Mouse (Mus musculus) pancreas, adult 10 weeks (tissue): Measurements from ENCODE around the gene Mlst8. TPM values are rescaled to one million over a fixed set of nuclear protein-coding genes. Genes with fewer than 3 reads are reported as not detected.

ENCODE experiments used
- polyA plus RNA-seq: library from polyadenylated mRNA; stranded (reverse); fragments of 350-450 nt; fragmentation: Illumina TruSeq; extraction: RNeasy Lipid Tissue Mini Kit (QIAGEN cat#74804); gene quantifications from one replicate; pipeline ENCODE4 v1.2.3, GENCODE M21; 2015; ENCODE audit warnings: low read depth, low replicate concordance; ENCODE audit not compliant: insufficient read depth

Gene Mlst8
- 3.5 TPM for polyA plus RNA-seq

DNA sequence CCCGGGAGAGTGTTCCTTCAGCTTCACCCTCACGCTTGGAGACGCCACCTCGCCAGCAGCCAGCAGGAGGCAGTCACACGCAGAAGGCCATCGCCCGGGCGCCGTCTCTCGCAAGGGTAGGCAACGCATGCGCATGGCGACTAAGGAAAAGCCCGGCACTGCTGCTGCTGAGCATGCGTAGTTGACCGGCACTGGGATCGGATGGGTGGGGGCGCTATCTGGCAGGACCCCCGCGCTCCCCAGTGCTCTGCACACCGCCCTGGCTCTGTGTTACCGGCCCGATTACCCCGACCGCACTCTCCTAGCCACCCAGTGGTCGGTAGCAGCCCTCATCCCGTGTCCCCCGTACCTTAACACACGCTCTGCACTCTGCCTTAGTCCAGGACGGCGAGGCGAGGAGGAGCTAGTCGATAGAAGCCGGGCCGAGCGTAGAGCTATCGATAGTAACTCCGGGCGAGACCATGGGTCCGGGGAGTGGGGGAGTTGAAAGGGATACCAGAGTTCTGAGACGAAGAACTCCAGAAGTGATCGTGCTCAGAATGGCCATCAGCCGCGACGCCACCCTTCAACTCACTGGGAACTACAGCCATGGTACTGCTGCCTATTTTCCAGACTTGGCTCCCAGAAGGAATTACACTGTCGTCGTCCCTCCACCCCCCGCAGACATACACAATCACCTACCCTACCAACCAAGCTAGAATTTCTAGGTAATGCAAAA, at the start of gene Mlst8:
Mlst8 (minus strand) TSS at position 416 of the 718 bp plus-strand sequence.

DNA sequence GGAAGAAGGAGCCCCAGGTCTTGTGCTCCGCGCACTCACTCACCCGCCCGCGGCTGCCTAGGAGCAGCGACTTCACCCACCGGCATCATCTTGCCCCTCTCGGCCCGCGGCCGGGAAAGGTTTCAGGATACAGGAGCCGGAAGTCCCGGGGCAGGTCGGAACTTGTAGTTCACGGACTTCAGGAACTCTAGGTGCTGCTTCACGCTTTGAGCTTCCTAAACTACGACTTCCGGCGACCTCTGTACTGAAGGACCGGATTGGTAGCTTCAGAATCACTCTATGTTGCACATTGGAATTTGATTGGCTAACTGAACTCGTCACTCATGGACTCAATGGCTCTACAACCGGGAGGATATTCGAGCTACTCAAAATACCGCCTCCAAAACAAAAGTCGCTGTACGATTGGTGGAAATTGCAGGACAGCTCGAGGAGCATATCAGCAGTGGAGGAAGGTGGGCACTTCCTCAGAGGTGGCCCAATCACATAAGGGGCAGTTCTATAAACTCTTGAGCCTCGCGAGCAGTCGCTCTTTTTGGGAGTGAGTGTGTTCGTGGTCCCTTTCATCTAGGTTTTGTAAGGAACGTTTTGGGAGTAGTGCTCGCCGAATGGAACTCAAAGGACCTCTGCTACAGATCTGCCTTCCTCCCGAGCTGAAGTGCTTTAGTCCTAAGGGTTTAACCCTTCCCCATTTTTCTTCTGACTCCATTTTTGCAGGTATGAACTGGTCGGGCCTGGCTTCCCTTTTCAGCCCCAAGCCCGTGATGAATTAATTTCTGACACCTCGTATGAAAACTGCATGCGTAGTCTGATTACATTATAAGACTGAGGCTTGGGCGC, 49.1 kb upstream of the Mlst8 start, which contains the start of gene Traf7:
Traf7 (minus strand) TSS at position 216 of the 837 bp plus-strand sequence.

DNA sequence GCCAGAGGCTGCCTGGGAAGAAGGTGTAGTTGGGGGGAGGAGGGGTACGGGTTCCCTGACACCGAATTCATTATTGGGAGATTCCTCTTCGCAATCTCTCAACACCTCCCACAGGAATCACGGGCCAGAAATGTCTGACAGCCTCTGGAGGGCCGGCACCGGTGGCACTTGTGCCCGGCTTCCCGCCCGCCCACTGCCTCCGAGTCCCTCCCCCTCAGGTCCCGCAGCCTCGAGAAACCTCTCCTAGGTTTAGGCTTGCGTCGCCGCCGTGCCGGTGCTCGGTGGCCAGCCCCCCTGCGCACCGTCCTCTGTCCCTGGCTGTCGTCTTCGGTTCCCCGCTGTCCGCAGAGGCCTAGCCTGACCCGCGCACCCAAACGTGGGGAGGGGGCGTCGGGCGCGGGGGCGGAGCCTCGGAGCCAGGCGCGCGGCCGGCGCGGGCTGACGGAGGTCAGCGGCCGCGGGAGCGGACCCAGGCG, 9.3 kb upstream of the Mlst8 start, which contains the start of gene Caskin1:
Caskin1 (plus strand) TSS at position 416 of the 476 bp plus-strand sequence.

DNA sequence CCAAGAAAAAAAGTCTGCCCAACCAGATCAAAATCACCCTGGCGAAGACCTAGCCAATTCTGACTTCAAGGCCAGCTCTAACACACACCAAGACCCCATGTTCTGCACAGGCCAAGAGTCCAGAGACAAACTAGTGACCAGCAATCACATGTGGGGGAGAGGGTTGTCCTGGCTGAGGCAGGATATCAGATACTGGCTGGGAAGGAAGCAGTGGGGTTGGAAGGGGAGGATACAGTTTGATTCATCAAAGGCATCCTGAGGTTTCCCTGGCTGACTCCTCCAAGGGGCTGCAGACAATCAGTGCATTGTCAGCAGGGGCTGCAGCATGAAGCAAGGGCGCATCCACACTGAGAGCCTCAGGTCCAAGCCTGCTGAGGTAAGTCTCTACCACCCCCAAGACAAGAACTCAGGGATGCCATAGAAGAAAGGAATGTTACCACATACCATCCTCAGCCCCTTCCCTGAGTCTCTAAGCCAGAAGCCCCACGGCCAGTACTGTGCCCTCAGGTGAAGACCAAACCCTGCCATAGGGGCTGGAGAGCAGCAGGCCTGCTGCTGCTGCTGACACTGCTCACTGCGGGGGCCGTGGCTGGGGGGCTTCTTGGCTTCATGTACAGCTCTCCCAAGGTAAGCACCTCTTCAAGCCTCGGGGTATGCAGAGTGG, 5.1 kb downstream of the Mlst8 start, which contains the start of gene Bricd5:
Bricd5 (plus strand) TSS at position 273 of the 664 bp plus-strand sequence.

DNA sequence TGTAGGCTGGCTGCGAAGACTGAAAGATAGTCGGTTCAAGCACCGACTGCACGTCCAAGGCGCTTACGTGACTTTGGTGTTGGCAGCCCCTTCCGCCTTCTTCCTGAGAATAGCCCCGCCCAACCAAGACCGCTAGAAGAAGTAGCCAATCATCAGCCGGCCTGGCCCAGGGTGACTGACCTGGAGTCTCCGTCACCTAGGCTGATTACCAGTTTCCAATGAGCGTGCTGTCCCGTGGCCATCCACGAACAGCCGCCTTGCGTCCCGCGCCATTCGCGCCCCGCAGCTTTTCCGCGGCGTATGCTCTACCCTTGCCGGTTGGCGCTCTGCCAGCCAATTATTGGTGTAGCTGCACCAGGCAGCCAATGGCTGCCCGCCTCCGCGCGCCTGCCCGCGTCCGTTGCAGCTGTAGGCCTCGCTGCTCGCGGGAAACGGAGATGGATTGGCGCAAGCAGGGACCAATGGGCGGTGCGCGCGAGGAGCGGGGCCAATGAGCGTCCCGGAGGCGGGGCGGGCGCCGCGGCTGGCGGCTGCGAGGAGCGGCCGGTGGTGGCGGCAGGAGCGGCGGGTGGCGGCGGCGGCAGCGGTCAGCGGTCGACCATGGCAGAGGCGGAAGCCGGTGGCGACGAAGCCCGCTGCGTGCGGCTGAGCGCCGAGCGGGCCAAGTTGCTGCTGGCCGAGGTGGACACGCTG, 8.8 kb downstream of the Mlst8 start, which contains the start of the genes E4f1 and Pgp:
E4f1 (minus strand) TSS at position 404 of the 693 bp plus-strand sequence.
Pgp (plus strand) TSS at position 483 of the 693 bp plus-strand sequence.

DNA sequence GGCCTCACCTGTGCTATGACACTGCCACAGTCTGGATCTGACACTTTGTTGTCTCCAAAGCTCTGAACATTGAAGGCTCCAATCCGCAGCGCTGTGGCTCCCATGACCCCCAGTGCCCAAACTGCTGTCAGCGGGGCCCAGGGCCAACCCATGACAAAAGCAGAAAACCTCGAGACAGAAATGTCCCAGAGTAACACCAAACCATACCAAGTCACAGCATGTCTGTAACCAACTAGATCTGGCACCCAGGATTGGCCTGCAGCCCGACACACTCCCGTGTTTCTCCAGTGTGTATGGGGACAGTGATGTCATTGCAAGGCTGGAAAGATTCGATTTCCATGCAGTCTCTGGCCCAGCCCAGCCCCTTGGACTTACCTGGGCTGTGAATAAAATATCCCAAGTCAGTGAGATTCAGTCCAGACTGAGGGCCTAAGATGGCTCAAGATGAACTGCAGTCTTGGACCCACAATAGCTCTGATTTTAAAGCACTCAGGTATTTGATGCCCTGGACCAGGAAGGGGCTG, 36.2 kb downstream of the Mlst8 start, which contains the start of gene Dnase1l2:
Dnase1l2 (minus strand) TSS at position 474 of the 524 bp plus-strand sequence.

DNA sequence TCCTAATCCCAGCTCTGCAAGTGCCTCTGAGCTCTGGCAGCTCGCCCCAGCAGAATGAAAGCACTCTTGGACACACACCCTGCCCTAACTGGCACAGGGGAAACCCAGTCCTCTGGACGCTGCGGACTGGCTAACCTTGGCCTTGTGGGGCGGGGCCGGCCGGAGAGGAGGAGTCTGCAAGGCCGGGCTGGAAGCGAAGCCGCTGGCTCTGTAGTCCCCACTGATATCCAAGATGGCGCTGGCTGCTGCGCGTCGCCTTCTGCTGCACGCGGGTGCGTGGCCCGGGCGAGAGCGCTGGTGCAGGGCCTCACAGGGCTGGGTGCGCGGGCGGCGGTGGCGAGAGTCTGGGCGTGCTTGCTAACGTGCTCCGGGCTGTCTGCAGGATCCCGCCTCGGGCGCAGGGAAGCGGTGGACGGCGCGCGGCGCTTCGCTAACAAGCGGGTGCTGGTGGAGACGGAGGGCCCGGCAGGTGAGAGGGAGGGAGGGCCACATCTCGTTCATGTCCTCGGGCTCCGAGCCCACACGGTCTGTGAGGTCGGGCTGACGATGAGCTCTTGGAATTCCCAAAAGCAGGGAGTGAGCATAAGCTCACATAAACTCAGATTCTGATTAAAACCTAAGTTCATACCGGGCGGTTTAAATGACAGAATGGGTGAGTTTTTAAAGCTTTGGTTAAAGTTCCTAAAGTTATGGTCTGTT, 52.3 kb downstream of the Mlst8 start, which contains the start of gene Eci1:
Eci1 (plus strand) TSS at position 171 of the 699 bp plus-strand sequence.

Other genes starting within 250 kb of the Mlst8 start
- not detected for gene Ccnf, start 227.6 kb downstream of the Mlst8 start, polyA plus RNA-seq
- gene Abca17, start 128.0 kb downstream of the Mlst8 start, polyA plus RNA-seq: not detected
- gene Abca3, start 127.1 kb downstream of the Mlst8 start, polyA plus RNA-seq: 7.3 TPM
- gene Rnps1, start 64.5 kb downstream of the Mlst8 start, polyA plus RNA-seq: 19.0 TPM
- 17.2 TPM for gene Eci1, start 52.4 kb downstream of the Mlst8 start, polyA plus RNA-seq
- 1.9 TPM for gene Dnase1l2, start 36.0 kb downstream of the Mlst8 start, polyA plus RNA-seq
- gene E4f1, start 8.8 kb downstream of the Mlst8 start, polyA plus RNA-seq: 22.8 TPM
- gene Pgp, start 8.7 kb downstream of the Mlst8 start, polyA plus RNA-seq: 5.2 TPM
- not detected for gene Bricd5, start 5.2 kb downstream of the Mlst8 start, polyA plus RNA-seq
- gene Caskin1, start 9.5 kb upstream of the Mlst8 start, polyA plus RNA-seq: 0.26 TPM
- 28.2 TPM for gene Traf7, start 48.9 kb upstream of the Mlst8 start, polyA plus RNA-seq
- 35.0 TPM for gene Rab26, start 55.1 kb upstream of the Mlst8 start, polyA plus RNA-seq
- 26.9 TPM for gene Pkd1, start 70.8 kb upstream of the Mlst8 start, polyA plus RNA-seq
- gene Tsc2, start 153.6 kb upstream of the Mlst8 start, polyA plus RNA-seq: 50.0 TPM
- gene Nthl1, start 153.6 kb upstream of the Mlst8 start, polyA plus RNA-seq: 3.5 TPM
- gene Slc9a3r2, start 171.2 kb upstream of the Mlst8 start, polyA plus RNA-seq: 48.3 TPM
- gene Npw, start 179.4 kb upstream of the Mlst8 start, polyA plus RNA-seq: 1.6 TPM
- gene Zfp598, start 190.6 kb upstream of the Mlst8 start, polyA plus RNA-seq: 21.6 TPM
- gene Syngr3, start 210.9 kb upstream of the Mlst8 start, polyA plus RNA-seq: 0.44 TPM
- 10.7 TPM for gene Gfer, start 217.1 kb upstream of the Mlst8 start, polyA plus RNA-seq
- gene Noxo1, start 217.2 kb upstream of the Mlst8 start, polyA plus RNA-seq: 1.6 TPM
- 6.0 TPM for gene Tbl3, start 228.6 kb upstream of the Mlst8 start, polyA plus RNA-seq
- gene Rnf151, start 239.0 kb upstream of the Mlst8 start, polyA plus RNA-seq: not detected
- 538 TPM for gene Rps2, start 239.0 kb upstream of the Mlst8 start, polyA plus RNA-seq
- gene Ndufb10, start 245.4 kb upstream of the Mlst8 start, polyA plus RNA-seq: 66.2 TPM
- not detected for gene Rpl3l, start 248.7 kb upstream of the Mlst8 start, polyA plus RNA-seq